Mouse (Mus musculus) heart, postnatal 0 days (tissue): ENCODE results near the gene 9430007A20Rik. TPM values are rescaled to one million over a fixed set of nuclear protein-coding genes. Genes with fewer than 3 reads are reported as not detected.

ENCODE experiments used
- ATAC-seq: fragments of 200-750 bp; cut with Nextera tagmentation; 2 replicates; pipeline ENCODE4 v1.8.0; 2017; ENCODE audit warnings: low read depth, moderate number of reproducible peaks, moderate library complexity; ENCODE audit not compliant: insufficient read depth
- DNase-seq: peaks from one replicate; pipeline ENCODE4 v3.0.0-alpha.2; 2016; ENCODE audit warnings: low spot score
- H3K27ac ChIP-seq: fragments of 300-500 bp; sonication (generic); 2 replicates; pipeline ENCODE4 v1.5.1; 2014; ENCODE audit warnings: low read depth, mild to moderate bottlenecking
- H3K27me3 ChIP-seq: fragments of 300-500 bp; sonication (generic); 2 replicates; pipeline ENCODE4 v1.6.1; 2014; ENCODE audit warnings: low read length, mixed read lengths; ENCODE audit not compliant: control insufficient read depth, insufficient read depth
- H3K36me3 ChIP-seq: fragments of 300-500 bp; sonication (generic); replicated peaks from 2 replicates; pipeline ENCODE4 v1.6.1; 2014; ENCODE audit warnings: low read length, mixed read lengths; ENCODE audit not compliant: control insufficient read depth, insufficient read depth
- H3K4me1 ChIP-seq: fragments of 300-500 bp; sonication (generic); 2 replicates; pipeline ENCODE4 v1.6.1; 2014; ENCODE audit warnings: antibody characterized with exemption; ENCODE audit not compliant: control insufficient read depth, insufficient read depth
- H3K4me2 ChIP-seq: fragments of 300-500 bp; sonication (generic); 2 replicates; pipeline ENCODE4 v1.6.1; 2014; ENCODE audit warnings: low read depth, mild to moderate bottlenecking, low read length, moderate library complexity
- H3K4me3 ChIP-seq: fragments of 300-500 bp; sonication (generic); 2 replicates; pipeline ENCODE4 v1.5.1; 2014; ENCODE audit warnings: low read depth, low read length
- H3K9ac ChIP-seq: fragments of 300-500 bp; sonication (generic); replicated peaks from 2 replicates; pipeline ENCODE4 v1.6.1; 2014; ENCODE audit warnings: low read depth, low read length, mixed read lengths
- H3K9me3 ChIP-seq: fragments of 300-500 bp; sonication (generic); replicated peaks from 2 replicates; pipeline ENCODE4 v1.6.1; 2016; ENCODE audit warnings: low read length; ENCODE audit not compliant: control insufficient read depth
- CTCF ChIP-seq: IDR thresholded peaks from 2 replicates; pipeline ENCODE4 v1.5.1; 2016; ENCODE audit warnings: antibody characterized with exemption, control low read depth, low read depth
- EP300 ChIP-seq: IDR thresholded peaks from 2 replicates; pipeline ENCODE4 v1.6.1; 2016; ENCODE audit warnings: antibody characterized with exemption, low read depth
- WGBS: fragments of 180-500 bp; shearing (Covaris S2); extraction: QIAGEN DNeasy Blood & Tissue Kit; methylation state at CpG from one replicate; pipeline ENCODE4 v1.1.7; 2014; 5-methylcytosine and 5-hydroxymethylcytosine counted together
- polyA plus RNA-seq: library from polyadenylated mRNA; unstranded; fragments of >200 nt; fragmentation: Nextera tagmentation; extraction: Ambion mirVana; gene quantifications from 2 replicates; pipeline ENCODE4 v1.2.1, GENCODE M21; 2015
- total RNA-seq: library from RNA; depleted of rRNA; stranded (reverse); fragments of >200 nt; gene quantifications from 2 replicates; pipeline ENCODE4 v1.2.3, GENCODE M21; 2014; ENCODE audit warnings: low replicate concordance; rRNA removed

Gene 9430007A20Rik
- total and polyA plus RNA-seq, 2 experiments from 2014 or later, result not detected

- no peaks in the 10 kb centered on the region for H3K4me1 ChIP-seq
- TF ChIP-seq EP300, result no peak
- TF ChIP-seq CTCF, result no peak
- H3K27me3 ChIP-seq, result no peaks in the 10 kb centered on the region
- no peaks in the 10 kb centered on the region for H3K9me3 ChIP-seq
- no peak overlapping the region for H3K4me3 ChIP-seq
- no peak overlapping the region for H3K9ac ChIP-seq
- no peak overlapping the region for H3K4me2 ChIP-seq
- DNase-seq (no peak), ATAC-seq (no peak)
- no peaks in the 10 kb centered on the region for H3K36me3 ChIP-seq
- no peak overlapping the region for H3K27ac ChIP-seq
Measured at GRCm38 (mm10) chr4:144559792-144560191, 40.2 kb downstream of the 9430007A20Rik start.

- Histone ChIP-seq H3K9ac (no peak overlapping the region), H3K4me3 (no peak overlapping the region), H3K36me3 (no peaks in the 10 kb centered on the region), H3K9me3 (no peaks in the 10 kb centered on the region), H3K4me2 (no peak overlapping the region), H3K27me3 (no peaks in the 10 kb centered on the region), H3K27ac (no peak overlapping the region), H3K4me1 (no peaks in the 10 kb centered on the region)
- ATAC-seq (no peak), DNase-seq (no peak)
- 46% methylated on average over 2 of the region's 2 CpGs for WGBS
- TF ChIP-seq CTCF (no peak), EP300 (no peak)
Measured at GRCm38 (mm10) chr4:144561205-144561604, 41.6 kb downstream of the 9430007A20Rik start.

- Histone ChIP-seq H3K27me3 (no peaks in the 10 kb centered on the region), H3K27ac (no peak within 1 kb of the TSS), H3K36me3 (no peaks in the 10 kb centered on the region), H3K4me2 (no peak within 1 kb of the TSS), H3K9ac (no peak within 1 kb of the TSS), H3K9me3 (no peaks in the 10 kb centered on the region), H3K4me1 (no peaks in the 10 kb centered on the region), H3K4me3 (no peak within 1 kb of the TSS)
- no peak for DNase-seq
- TF ChIP-seq EP300 (no peak), CTCF (no peak)
- no peak for ATAC-seq
- 86% methylated on average over 1 of the region's 1 CpGs for WGBS
Measured at GRCm38 (mm10) chr4:144565034-144565433, 45.4 kb downstream of the 9430007A20Rik start, which contains the start of gene Gm13124. Gm13124 (minus strand) TSS chr4:144565134.

DNA sequence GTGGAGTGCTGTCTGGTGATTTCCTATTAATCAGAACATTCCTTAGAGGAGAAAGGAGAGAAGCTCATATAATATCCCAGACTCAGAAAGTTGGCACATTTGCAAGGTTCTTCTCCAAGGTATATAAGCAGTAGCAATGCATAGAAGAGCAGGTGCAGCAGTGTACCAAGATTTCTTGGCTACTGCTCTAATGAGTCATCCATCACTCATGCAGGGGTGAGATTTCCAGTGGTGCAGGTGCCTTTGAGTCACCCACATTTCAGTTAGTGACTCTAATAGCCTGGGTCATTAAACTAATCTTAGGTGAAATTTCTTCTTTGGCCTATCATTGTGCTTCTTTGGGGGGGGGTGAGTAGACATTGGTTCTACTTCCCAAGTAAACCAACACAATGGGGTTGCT lies 48.1 kb downstream of the 9430007A20Rik start:
- Histone ChIP-seq H3K36me3 (no peaks in the 10 kb centered on the region), H3K4me1 (no peaks in the 10 kb centered on the region), H3K4me3 (no peak overlapping the region), H3K9me3 (no peaks in the 10 kb centered on the region), H3K27ac (no peak overlapping the region), H3K4me2 (no peak overlapping the region), H3K9ac (no peak overlapping the region), H3K27me3 (no peaks in the 10 kb centered on the region)
- DNase-seq (no peak), ATAC-seq (no peak)
- no peak for TF ChIP-seq EP300
- TF ChIP-seq CTCF, result no peak

Other genes with a start within 250 kb of the 9430007A20Rik start
- gene Pramel5, start 239.3 kb upstream of the 9430007A20Rik start, total RNA-seq, result not detected in 2 replicates
- gene Pramel5, start 239.3 kb upstream of the 9430007A20Rik start, polyA plus RNA-seq, result not detected in 2 replicates
- not detected in 2 replicates for gene Gm13128, start 189.6 kb upstream of the 9430007A20Rik start, total RNA-seq
- gene Gm13128, start 189.6 kb upstream of the 9430007A20Rik start, polyA plus RNA-seq, result not detected in 2 replicates
- gene Gm13119, start 161.9 kb upstream of the 9430007A20Rik start, total RNA-seq, result not detected in 2 replicates
- gene Gm13119, start 161.9 kb upstream of the 9430007A20Rik start, polyA plus RNA-seq, result not detected in 2 replicates
- gene Pramef20, start 141.9 kb upstream of the 9430007A20Rik start, total RNA-seq, result not detected in 2 replicates
- not detected in 2 replicates for gene Pramef20, start 141.9 kb upstream of the 9430007A20Rik start, polyA plus RNA-seq
- not detected in 2 replicates for gene Pramef12, start 111.4 kb upstream of the 9430007A20Rik start, total RNA-seq
- 0.05 TPM in 1 of 2 replicates, not detected in the other for gene Pramef12, start 111.4 kb upstream of the 9430007A20Rik start, polyA plus RNA-seq
- not detected in 2 replicates for gene 1700012P22Rik, start 81.0 kb upstream of the 9430007A20Rik start, total RNA-seq
- gene 1700012P22Rik, start 81.0 kb upstream of the 9430007A20Rik start, polyA plus RNA-seq, result not detected in 2 replicates
- not detected in 2 replicates for gene Gm9944, start 66.5 kb upstream of the 9430007A20Rik start, total RNA-seq
- not detected in 2 replicates for gene Gm9944, start 66.5 kb upstream of the 9430007A20Rik start, polyA plus RNA-seq
- gene Aadacl3, start 56.1 kb upstream of the 9430007A20Rik start, total RNA-seq, result not detected in 2 replicates
- gene Aadacl3, start 56.1 kb upstream of the 9430007A20Rik start, polyA plus RNA-seq, result not detected in 2 replicates
- gene Gm13124, start 45.3 kb downstream of the 9430007A20Rik start, total RNA-seq, result not detected in 2 replicates
- not detected in 2 replicates for gene Gm13124, start 45.3 kb downstream of the 9430007A20Rik start, polyA plus RNA-seq
- not detected in 2 replicates for gene Aadacl4, start 93.9 kb downstream of the 9430007A20Rik start, total RNA-seq
- gene Aadacl4, start 93.9 kb downstream of the 9430007A20Rik start, polyA plus RNA-seq, result not detected in 2 replicates
- gene Gm436, start 166.5 kb downstream of the 9430007A20Rik start, total RNA-seq, result not detected in 2 replicates
- not detected in 2 replicates for gene Gm436, start 166.5 kb downstream of the 9430007A20Rik start, polyA plus RNA-seq
- gene Gm13178, start 201.6 kb downstream of the 9430007A20Rik start, total RNA-seq, result not detected in 2 replicates
- not detected in 2 replicates for gene Gm13178, start 201.6 kb downstream of the 9430007A20Rik start, polyA plus RNA-seq